Mouse (Mus musculus): ENCODE data around the gene Dab2ip. TPM values are rescaled to one million over a fixed set of nuclear protein-coding genes. Genes with fewer than 3 reads are reported as not detected.

The Dab2ip gene
- total RNA-seq, 2 experiments from 2014 or later, result 143 to 154 TPM

- intact Hi-C loops (cut with DNase I), result loop anchor here (10.0 kb wide), 1 partner anchor 148 kb away; no protein-coding TSS in a partner anchor
- no peak for DNase-seq (ENCODE audit: low spot score in 2 of 2)
These were observed 198.4 kb downstream of the Dab2ip start for GRCm38 (mm10) chr2:35756467-35756866.

GRCm38 (mm10) chr2:35760352-35760751 is 202.3 kb downstream of the Dab2ip start:
- peak in 1 of 2 experiments; percentile 39 for DNase-seq (ENCODE audit: low spot score in 2 of 2)
- intact Hi-C loops (cut with DNase I), result no loop called here

GRCm38 (mm10) chr2:35760867-35761266 is 202.8 kb downstream of the Dab2ip start:
- DNase-seq (ENCODE audit: low spot score in 2 of 2), result no peak
- intact Hi-C loops (cut with DNase I), result no loop called here

- intact Hi-C loops (cut with DNase I), result no loop called here
- DNase-seq (ENCODE audit: low spot score in 2 of 2), result no peak
These were observed 203.4 kb downstream of the Dab2ip start for GRCm38 (mm10) chr2:35761458-35761857.

DNA sequence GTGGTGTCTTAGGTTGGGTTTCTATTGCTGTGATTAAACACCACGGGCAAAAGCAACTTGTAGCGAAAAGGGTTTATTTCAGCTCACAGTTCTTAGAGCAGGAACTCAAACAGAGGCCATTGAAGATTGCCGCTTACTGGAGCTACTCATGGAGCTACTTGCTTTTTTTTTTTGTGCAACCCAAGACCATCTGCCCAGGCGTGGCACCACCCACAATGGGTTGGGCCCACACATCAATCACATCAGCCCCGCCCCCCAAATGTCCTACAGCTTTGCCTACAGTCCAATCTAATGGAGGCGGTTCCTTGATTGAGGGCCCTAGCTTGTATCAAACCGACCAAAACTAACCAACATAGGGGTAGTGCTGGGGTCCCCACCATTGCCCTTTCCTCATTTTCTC is 205.8 kb downstream of the Dab2ip start:
- DNase-seq (ENCODE audit: low spot score in 2 of 2), result no peak
- intact Hi-C loops (cut with DNase I), result no loop called here

GRCm38 (mm10) chr2:35764328-35764727 is 206.3 kb downstream of the Dab2ip start:
- intact Hi-C loops (cut with DNase I), result no loop called here
- DNase-seq (ENCODE audit: low spot score in 2 of 2), result no peak

GRCm38 (mm10) chr2:35767834-35768537 is 209.9 kb downstream of the Dab2ip start:
- intact Hi-C loops (cut with DNase I), result loop anchor here (1.0 kb wide), 3 partner anchors 21 to 210 kb away; partner anchors contain the start of gene Dab2ip
- DNase-seq (ENCODE audit: low spot score in 2 of 2), result peak; percentile 60 to 95

GRCm38 (mm10) chr2:35768538-35769238 is 210.6 kb downstream of the Dab2ip start:
- intact Hi-C loops (cut with DNase I), result loop anchor here (1.0 kb wide), 3 partner anchors 21 to 210 kb away; partner anchors contain the start of gene Dab2ip
- peak; percentile 74 to 95 for DNase-seq (ENCODE audit: low spot score in 2 of 2)

DNA sequence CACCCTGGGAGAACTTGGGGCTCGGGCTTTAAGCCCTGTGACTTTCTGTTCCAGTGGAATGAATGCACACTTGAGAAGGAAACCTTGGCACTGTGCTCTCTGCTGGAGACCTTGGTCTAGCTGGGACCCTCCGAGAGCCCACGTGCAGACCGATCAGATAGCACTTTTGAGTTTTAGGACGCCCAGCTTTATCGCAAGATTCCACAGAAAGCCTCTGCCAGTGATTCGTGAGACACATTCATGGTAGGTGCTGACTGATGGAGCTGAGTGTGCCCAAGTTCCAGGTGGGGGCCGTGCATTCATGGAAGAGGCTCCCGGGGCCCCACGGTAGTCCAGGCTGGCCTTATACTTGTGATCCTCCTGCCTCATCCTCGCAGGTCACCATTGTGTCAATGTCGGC is 211.3 kb downstream of the Dab2ip start:
- DNase-seq (ENCODE audit: low spot score in 2 of 2), result peak in 1 of 2 experiments; percentile 61
- intact Hi-C loops (cut with DNase I), result no loop called here

GRCm38 (mm10) chr2:35770541-35770940 is 212.5 kb downstream of the Dab2ip start:
- intact Hi-C loops (cut with DNase I), result no loop called here
- peak in 1 of 2 experiments; percentile 70 for DNase-seq (ENCODE audit: low spot score in 2 of 2)

- intact Hi-C loops (cut with DNase I), result no loop called here
- DNase-seq (ENCODE audit: low spot score in 2 of 2), result peak; percentile 41 to 93
These were observed 217.6 kb downstream of the Dab2ip start for GRCm38 (mm10) chr2:35775651-35776055.

GRCm38 (mm10) chr2:35776935-35777334 is 218.9 kb downstream of the Dab2ip start:
- peak in 1 of 2 experiments; percentile 71 for DNase-seq (ENCODE audit: low spot score in 2 of 2)
- intact Hi-C loops (cut with DNase I), result no loop called here

- intact Hi-C loops (cut with DNase I), result no loop called here
- peak in 1 of 2 experiments; percentile 75 for DNase-seq (ENCODE audit: low spot score in 2 of 2)
These were observed 221.2 kb downstream of the Dab2ip start for GRCm38 (mm10) chr2:35779266-35779665.

Other genes starting within 250 kb of the Dab2ip start
- 1 to 10 TPM; 8.3 to 9.1 TPM for gene Stom, start 221.3 kb upstream of the Dab2ip start, total RNA-seq (2021)
- gene 4930568D16Rik, start 190.5 kb upstream of the Dab2ip start, total RNA-seq (2021), result not detected
- not detected for gene 4930402F06Rik, start 161.1 kb upstream of the Dab2ip start, total RNA-seq (2021)
- 1 to 10 TPM; 2.8 to 3.4 TPM for gene Ggta1, start 95.0 kb upstream of the Dab2ip start, total RNA-seq (2021)

Data from left cerebral cortex, postnatal 25 days (tissue).